In the genomic region with DNA sequence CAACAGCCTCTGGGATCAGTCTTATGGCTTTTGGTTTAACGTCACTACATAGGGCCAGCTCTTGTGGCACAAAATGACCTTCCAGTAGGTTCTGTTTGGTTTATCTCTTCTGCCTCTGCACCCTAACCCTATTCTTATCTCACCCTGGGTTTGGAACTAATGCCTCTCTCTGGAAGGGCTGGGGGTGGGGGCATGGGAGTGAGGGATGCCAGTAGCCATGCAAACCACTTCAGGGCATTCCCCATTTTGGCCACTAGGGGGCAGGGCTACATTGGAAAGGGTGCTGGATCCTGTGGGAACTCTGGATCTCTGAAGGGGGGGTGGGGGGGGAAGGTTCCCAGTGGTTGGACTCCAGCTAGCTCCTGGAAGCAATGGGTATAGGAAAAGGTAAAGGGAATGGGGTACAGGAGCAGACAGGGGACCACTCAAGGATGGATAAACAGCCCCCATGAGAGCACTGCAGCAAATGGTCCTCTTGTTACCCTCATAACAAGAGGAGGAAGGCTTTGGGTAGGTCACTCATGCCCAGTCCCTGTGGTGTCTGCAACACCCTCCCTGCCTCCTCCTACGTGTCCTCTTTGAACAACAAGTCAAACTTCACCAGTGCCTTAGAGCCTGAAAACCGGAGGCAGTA, we compare ENCODE assay signal across 8 mouse cellular contexts. TPM values are rescaled to one million over a fixed set of nuclear protein-coding genes. Genes with fewer than 3 reads are reported as not detected.
DNase-seq lines count a peak whose midpoint lies in the region; ATAC-seq and TF ChIP-seq lines count a peak whose summit lies in the region.

No protein-coding gene starts in this region.

- no peaks in the 10 kb centered on the region for H3K27me3 ChIP-seq in lung, embryonic 16.5 days (ENCODE audit: control insufficient read depth, insufficient read depth, low read depth, low read length)

- H3K27ac ChIP-seq in ES-E14 (ENCODE audit: insufficient read depth, low read depth, low read length, poor library complexity, severe bottlenecking): no peak overlapping the region
- H3K27ac ChIP-seq in embryonic fibroblast, embryonic 13.5 days (ENCODE audit: insufficient read depth, low read length): no peak overlapping the region
- no peak overlapping the region for H3K27ac ChIP-seq in lung, embryonic 16.5 days (ENCODE audit: low read length)

- H3K4me3 ChIP-seq in ES-E14 (ENCODE audit: insufficient read depth in 1 of 2, low read depth in 1 of 2, low read length in 2 of 2, poor library complexity in 1 of 2, severe bottlenecking in 1 of 2): no peak overlapping the region
- H3K4me3 ChIP-seq in embryonic fibroblast, embryonic 13.5 days (ENCODE audit: insufficient read depth, low read length): no peak overlapping the region
- no peak overlapping the region for H3K4me3 ChIP-seq in lung, embryonic 16.5 days (ENCODE audit: low read length)

- H3K36me3 ChIP-seq in ES-E14 (ENCODE audit: control insufficient read depth, insufficient read depth, low read length, poor library complexity, severe bottlenecking): peaks cover 52% of the 10 kb centered on the region
- peaks cover 5% of the 10 kb centered on the region for H3K36me3 ChIP-seq in lung, embryonic 16.5 days (ENCODE audit: control insufficient read depth, insufficient read depth, low read length)

- whole genome bisulfite sequencing in lung, embryonic 16.5 days: 73% methylated on average over 3 of the region's 3 CpGs

- TF ChIP-seq POLR2A in embryonic fibroblast, embryonic 13.5 days (IDR thresholded peaks at IDR 0.05; ENCODE audit: low read depth, low read length): no peak

- in situ Hi-C loops in ES-E14 (cut with MboI; ENCODE audit: low sequenced_read_pairs in 2 of 2, unreplicated experiment in 2 of 2): no loop called here

- H3K4me2 ChIP-seq in lung, embryonic 16.5 days (ENCODE audit: low read depth, low read length): no peak overlapping the region

- intact Hi-C loops in heart, postnatal 14 days (cut with DNase I): loop anchor here (1.0 kb wide), 1 partner anchor 238 kb away; no protein-coding TSS in a partner anchor

- DNase-seq in ES-E14 (ENCODE audit: low read depth, low spot score): no peak
- DNase-seq in brain, adult 2 months (ENCODE audit: low read depth, low spot score): peak; percentile 81
- DNase-seq in heart, postnatal 14 days: peak; percentile 78 to 88
- DNase-seq in layer of hippocampus, adult 11-12 months (ENCODE audit: low spot score): peak; percentile 74
- peak; percentile 83 for DNase-seq in retina, postnatal 1 day
- peak; percentile 54 to 88 for DNase-seq in urinary bladder, postnatal 4 days (ENCODE audit: low spot score in 2 of 2)

- no peaks in the 10 kb centered on the region for H3K9me3 ChIP-seq in ES-E14 (ENCODE audit: control insufficient read depth, insufficient read depth, low read depth, low read length)
- no peaks in the 10 kb centered on the region for H3K9me3 ChIP-seq in lung, embryonic 16.5 days (ENCODE audit: control insufficient read depth, low read length)

- H3K4me1 ChIP-seq in ES-E14 (ENCODE audit: control insufficient read depth in 2 of 2, insufficient read depth in 2 of 2, low read length in 2 of 2, poor library complexity in 1 of 2): peaks cover 0 to 3% of the 10 kb centered on the region in 2 experiments; a peak in 1 of 4 replicates
- H3K4me1 ChIP-seq in embryonic fibroblast, embryonic 13.5 days (ENCODE audit: control insufficient read depth, insufficient read depth, low read length): peaks cover 10% of the 10 kb centered on the region; the same call in 1 of the 2 replicates
- H3K4me1 ChIP-seq in lung, embryonic 16.5 days (replicated peaks; ENCODE audit: control insufficient read depth, insufficient read depth, low read length): peaks cover 13% of the 10 kb centered on the region

- peak; percentile 65; the same call in 1 of the 2 replicates for TF ChIP-seq CTCF in embryonic fibroblast, embryonic 13.5 days (IDR thresholded peaks at IDR 0.05; ENCODE audit: borderline replicate concordance, insufficient read depth, low read length)

- peak; percentile 46 for ATAC-seq in lung, embryonic 16.5 days (ENCODE audit: low read depth)

- H3K9ac ChIP-seq in ES-E14 (ENCODE audit: insufficient read depth, low read depth, low read length, poor library complexity, severe bottlenecking): no peak overlapping the region
- H3K9ac ChIP-seq in lung, embryonic 16.5 days (ENCODE audit: low read length): no peak overlapping the region

TF ChIP-seq in ES-E14, 5 proteins besides CTCF, POLR2A, EP300 and RAD21:
- no peak for TF ChIP-seq CHD2 (IDR thresholded peaks at IDR 0.05; ENCODE audit: low read depth, low read length)
- no peak for TF ChIP-seq ZNF384 (IDR thresholded peaks at IDR 0.05; ENCODE audit: low read depth, low read length)
- 0 out of 2 replicates have a peak, but pooled peaks have one; percentile 7 for TF ChIP-seq ZC3H11A (IDR thresholded peaks at IDR 0.05; ENCODE audit: borderline replicate concordance, low read depth, low read length)

RNA-seq across cellular contexts. Expression of gene Ipo9, which starts 30.9 kb away (rescaled TPM):
- 71.1 and 86.8 TPM in 2 replicates for total RNA-seq in ES-E14 (2012; rRNA removed)
- polyA plus RNA-seq in embryonic fibroblast, embryonic 13.5 days (2011; ENCODE audit: insufficient read length, low read depth, missing spikeins): 174 and 187 TPM in 2 replicates
- total RNA-seq in heart, postnatal 14 days (2021): 10 to 100 TPM; 43.5 to 47.6 TPM
- polyA plus RNA-seq in lung, embryonic 16.5 days (2015; fragmentation: Nextera tagmentation; extraction: Ambion mirVana): 103 and 109 TPM in 2 replicates
